Mouse (Mus musculus) midbrain, embryonic 16.5 days (tissue): ENCODE results near the gene Sfxn5. TPM values are rescaled to one million over a fixed set of nuclear protein-coding genes. Genes with fewer than 3 reads are reported as not detected.

Experiments
- ATAC-seq: fragments of 200-750 bp; cut with Nextera tagmentation; 2 replicates; pipeline ENCODE4 v1.8.0; 2017; ENCODE audit warnings: moderate TSS enrichment
- H3K27ac ChIP-seq: fragments of 300-500 bp; sonication (generic); 2 replicates; pipeline ENCODE4 v1.5.1; 2014; ENCODE audit warnings: mild to moderate bottlenecking, low read length, mixed read lengths
- H3K27me3 ChIP-seq: fragments of 300-500 bp; sonication (generic); 2 replicates; pipeline ENCODE4 v1.6.1; 2014; ENCODE audit warnings: low read depth, low read length, mixed read lengths; ENCODE audit not compliant: control insufficient read depth, insufficient read depth
- H3K36me3 ChIP-seq: fragments of 300-500 bp; sonication (generic); 2 replicates; pipeline ENCODE4 v1.6.1; 2014; ENCODE audit warnings: mild to moderate bottlenecking, low read length, moderate library complexity, mixed read lengths; ENCODE audit not compliant: control insufficient read depth, insufficient read depth
- H3K4me1 ChIP-seq: fragments of 300-500 bp; sonication (generic); 2 replicates; pipeline ENCODE4 v1.6.1; 2014; ENCODE audit warnings: mild to moderate bottlenecking, low read length, mixed read lengths; ENCODE audit not compliant: control insufficient read depth, insufficient read depth
- H3K4me2 ChIP-seq: fragments of 300-500 bp; sonication (generic); 2 replicates; pipeline ENCODE4 v1.6.1; 2014; ENCODE audit warnings: mild to moderate bottlenecking, low read length, mixed read lengths
- H3K4me3 ChIP-seq: fragments of 300-500 bp; sonication (generic); 2 replicates; pipeline ENCODE4 v1.5.1; 2014; ENCODE audit warnings: low read depth, mild to moderate bottlenecking, low read length, moderate library complexity, mixed read lengths
- H3K9ac ChIP-seq: fragments of 300-500 bp; sonication (generic); 2 replicates; pipeline ENCODE4 v1.6.1; 2014; ENCODE audit warnings: low read depth, low read length, mixed read lengths
- H3K9me3 ChIP-seq: fragments of 300-500 bp; sonication (generic); replicated peaks from 2 replicates; pipeline ENCODE4 v1.6.1; 2014; ENCODE audit warnings: mild to moderate bottlenecking, low read length, mixed read lengths; ENCODE audit not compliant: control insufficient read depth, poor library complexity, severe bottlenecking
- WGBS: fragments of 180-500 bp; shearing (Covaris S2); extraction: QIAGEN DNeasy Blood & Tissue Kit; methylation state at CpG from one replicate; pipeline ENCODE4 v1.1.7; 2014; 5-methylcytosine and 5-hydroxymethylcytosine counted together
- microRNA-seq: library from miRNA; unstranded; fragments of <30 nt; microRNA quantifications from one replicate; pipeline ENCODE4, GENCODE M21; 2017
- polyA plus RNA-seq: library from polyadenylated mRNA; unstranded; fragments of >200 nt; fragmentation: Nextera tagmentation; extraction: Ambion mirVana; gene quantifications from 2 replicates; pipeline ENCODE4 v1.2.1, GENCODE M21; 2015

Sfxn5 gene
- polyA plus RNA-seq, 1 experiment from 2014 or later = 41.3 TPM

DNA sequence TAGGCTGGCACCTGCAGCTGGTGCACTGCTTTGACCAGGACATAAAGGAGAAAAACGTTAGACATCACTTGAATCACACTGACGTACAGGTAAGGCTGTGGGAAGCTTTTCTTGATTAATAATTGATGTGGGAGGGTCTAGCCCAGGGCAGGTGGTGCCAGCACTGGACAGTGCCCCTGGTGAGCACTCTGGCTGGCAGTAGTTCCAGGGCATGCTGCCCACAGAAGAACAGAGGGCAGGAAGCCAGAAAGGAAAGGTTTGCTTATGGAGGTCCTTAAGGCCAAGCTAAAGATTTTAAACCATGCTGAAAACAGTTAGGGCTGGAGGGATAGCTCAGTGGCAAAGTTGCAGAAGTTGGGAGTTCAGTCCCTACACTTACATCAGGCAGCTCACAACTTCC is 153.2 kb downstream of the Sfxn5 start:
- no peak overlapping the region for H3K4me2 ChIP-seq
- H3K36me3 ChIP-seq = no peaks in the 10 kb centered on the region
- no peaks in the 10 kb centered on the region for H3K4me1 ChIP-seq
- H3K27ac ChIP-seq = no peak overlapping the region
- WGBS = 76% methylated on average over 2 of the region's 2 CpGs
- no peak overlapping the region for H3K4me3 ChIP-seq
- no peak for ATAC-seq
- H3K9me3 ChIP-seq = no peaks in the 10 kb centered on the region
- no peak overlapping the region for H3K9ac ChIP-seq
- H3K27me3 ChIP-seq = peaks cover 11% of the 10 kb centered on the region

DNA sequence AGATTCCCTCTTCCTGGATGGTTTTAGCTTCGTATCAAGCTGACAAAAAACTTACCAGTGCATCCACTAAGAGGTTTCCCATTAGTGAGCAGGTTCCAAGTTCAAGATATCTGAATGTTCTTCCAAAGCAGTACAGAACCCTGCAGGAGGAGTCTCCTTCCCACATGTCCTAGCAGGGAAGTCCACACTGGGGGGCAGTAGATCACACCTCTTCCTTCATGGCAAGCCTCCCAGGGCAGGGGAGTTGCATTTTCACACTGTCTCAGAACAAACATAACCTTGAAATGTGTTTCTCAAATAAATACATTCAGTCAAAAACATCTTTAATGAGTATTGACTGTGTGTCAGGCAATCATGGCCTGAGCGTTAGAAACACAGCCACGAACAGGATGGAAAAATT is 153.7 kb downstream of the Sfxn5 start:
- Histone ChIP-seq H3K27ac (no peak overlapping the region), H3K4me2 (no peak overlapping the region), H3K9me3 (no peaks in the 10 kb centered on the region), H3K9ac (no peak overlapping the region), H3K36me3 (no peaks in the 10 kb centered on the region), H3K27me3 (peaks cover 9% of the 10 kb centered on the region), H3K4me3 (no peak overlapping the region), H3K4me1 (no peaks in the 10 kb centered on the region)
- no peak for ATAC-seq
- WGBS = 78% methylated on average over 3 of the region's 3 CpGs

DNA sequence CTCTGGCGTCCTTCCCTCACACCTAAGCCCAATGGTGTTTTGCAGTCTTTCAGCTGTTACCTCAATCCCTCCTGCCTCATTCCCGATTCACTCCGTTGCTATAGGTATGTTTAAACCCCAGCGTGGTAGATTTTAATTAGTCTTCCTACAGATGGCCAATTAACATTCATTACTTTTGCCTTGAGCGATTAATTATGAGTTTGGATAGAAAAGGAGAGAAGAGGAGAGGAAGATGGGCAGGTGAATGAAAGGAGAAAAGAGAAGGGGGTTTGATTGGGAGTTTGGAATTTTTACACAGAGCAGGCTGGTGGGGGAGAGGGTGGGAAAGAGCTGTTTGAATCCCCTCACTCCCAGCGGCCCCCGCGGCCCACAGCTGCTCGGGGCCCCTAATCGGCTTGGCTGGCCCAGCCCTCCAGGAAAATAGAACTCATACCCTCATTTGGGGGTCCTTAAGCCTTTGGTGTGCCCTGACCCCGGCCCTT is 167.7 kb downstream of the Sfxn5 start:
- 18% methylated on average over 11 of the region's 11 CpGs for WGBS
- peaks cover 5% of the 10 kb centered on the region; the same call in 1 of the 2 replicates for H3K4me1 ChIP-seq
- no peak overlapping the region for H3K27ac ChIP-seq
- no peaks in the 10 kb centered on the region for H3K9me3 ChIP-seq
- ATAC-seq = no peak
- H3K9ac ChIP-seq = no peak overlapping the region
- H3K36me3 ChIP-seq = no peaks in the 10 kb centered on the region
- no peak overlapping the region for H3K4me3 ChIP-seq
- no peak overlapping the region for H3K4me2 ChIP-seq
- H3K27me3 ChIP-seq = no peaks in the 10 kb centered on the region

Small RNA genes within 50 kb of the gene (microRNA-seq; reads per million reads assigned to microRNA genes)
- gene Mir705 = not detected

Other genes starting within 250 kb of the Sfxn5 start
- 25.3 and 28.7 TPM in 2 replicates for gene Spr, start 195.7 kb downstream of the Sfxn5 start, polyA plus RNA-seq
- gene Emx1, start 146.0 kb downstream of the Sfxn5 start, polyA plus RNA-seq = 0.75 and 1.2 TPM in 2 replicates
- 20.2 and 21.1 TPM in 2 replicates for gene Rab11fip5, start 41.2 kb upstream of the Sfxn5 start, polyA plus RNA-seq
- gene Noto, start 90.5 kb upstream of the Sfxn5 start, polyA plus RNA-seq = not detected in 2 replicates
- gene Smyd5, start 98.6 kb upstream of the Sfxn5 start, polyA plus RNA-seq = 73.3 and 78.2 TPM in 2 replicates
- 573 and 593 TPM in 2 replicates for gene Cct7, start 118.1 kb upstream of the Sfxn5 start, polyA plus RNA-seq
- 19.8 and 24.7 TPM in 2 replicates for gene Pradc1, start 118.5 kb upstream of the Sfxn5 start, polyA plus RNA-seq
- 11.4 and 11.7 TPM in 2 replicates for gene Fbxo41, start 169.6 kb upstream of the Sfxn5 start, polyA plus RNA-seq
- gene Egr4, start 180.2 kb upstream of the Sfxn5 start, polyA plus RNA-seq = not detected in 2 replicates